Mouse (Mus musculus) cerebellum, adult 11 months (tissue): ENCODE data around the gene 6330403K07Rik.

Experiments
- DNase-seq: peaks from one replicate; pipeline ENCODE4 v3.0.0; 2022

The 6330403K07Rik gene

DNA sequence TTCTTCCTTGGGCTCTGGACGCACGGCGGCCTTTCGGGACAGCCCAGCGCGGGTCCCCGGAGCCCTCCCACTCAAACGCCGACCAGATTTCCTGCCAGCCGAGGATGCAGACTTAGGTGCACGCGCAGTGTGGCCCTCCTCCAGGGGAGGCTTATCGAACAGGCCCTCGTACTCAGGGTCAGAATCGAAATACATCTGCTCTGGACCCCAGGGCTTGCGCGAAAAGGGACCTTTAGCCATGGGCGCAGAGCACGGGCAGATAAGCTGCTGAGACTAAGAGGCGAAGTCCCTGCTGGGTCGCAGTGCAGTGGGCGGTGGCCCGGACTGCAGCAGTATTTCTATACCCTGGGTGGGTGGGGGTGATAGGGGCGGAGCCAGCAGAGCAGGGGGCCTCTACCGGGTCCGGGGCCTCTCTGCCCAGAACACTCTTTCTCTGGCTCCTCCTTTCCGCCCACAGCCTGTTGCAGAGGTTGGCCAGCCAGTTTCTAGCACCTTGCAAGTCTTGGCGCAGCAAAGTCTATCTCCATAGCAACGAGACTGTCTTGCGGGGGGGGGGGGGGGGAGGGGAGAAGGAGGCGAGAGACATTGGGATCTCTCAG, at the start of gene 6330403K07Rik:
6330403K07Rik (minus strand) TSS at position 351 of the 599 bp plus-strand sequence.
- DNase-seq = no peak

DNA sequence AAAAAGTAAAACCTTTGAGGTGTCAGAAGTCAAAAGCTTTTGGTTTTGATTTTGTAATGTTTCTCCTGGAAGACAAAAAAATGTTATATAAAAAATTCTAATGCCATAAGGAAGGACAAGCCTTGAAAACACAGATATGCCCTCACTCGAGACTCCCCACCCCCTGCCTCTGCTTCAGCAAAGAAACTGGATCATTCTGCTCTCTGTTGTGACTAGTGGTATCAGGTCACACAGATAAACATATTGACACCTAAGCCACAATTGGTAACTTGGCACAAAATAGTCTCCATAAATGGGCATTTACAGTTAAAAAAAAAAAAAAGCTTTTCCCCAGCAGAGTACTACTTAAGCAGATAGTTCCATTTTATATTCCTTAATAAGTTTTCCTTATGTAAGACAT, 43.0 kb upstream of the 6330403K07Rik start:
- no peak for DNase-seq

DNA sequence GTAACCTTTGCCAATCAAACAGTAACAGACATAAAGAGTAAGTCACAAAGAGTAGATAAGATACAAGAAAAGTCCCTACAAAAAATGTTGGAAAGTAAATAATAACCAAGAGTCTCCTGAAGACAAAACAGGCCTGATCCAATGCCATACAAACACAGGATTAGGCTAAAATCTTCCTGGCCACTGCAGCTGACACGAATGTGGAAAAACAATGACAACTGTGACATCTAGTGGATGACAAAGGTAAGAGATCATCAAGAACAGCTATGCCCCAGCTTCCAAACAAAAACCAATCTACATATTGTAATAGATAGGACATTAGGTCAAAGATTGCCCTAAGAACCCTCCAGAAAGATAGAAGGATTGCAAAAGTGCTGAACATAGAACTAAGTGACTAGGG, 19.2 kb upstream of the 6330403K07Rik start:
- DNase-seq = no peak

DNA sequence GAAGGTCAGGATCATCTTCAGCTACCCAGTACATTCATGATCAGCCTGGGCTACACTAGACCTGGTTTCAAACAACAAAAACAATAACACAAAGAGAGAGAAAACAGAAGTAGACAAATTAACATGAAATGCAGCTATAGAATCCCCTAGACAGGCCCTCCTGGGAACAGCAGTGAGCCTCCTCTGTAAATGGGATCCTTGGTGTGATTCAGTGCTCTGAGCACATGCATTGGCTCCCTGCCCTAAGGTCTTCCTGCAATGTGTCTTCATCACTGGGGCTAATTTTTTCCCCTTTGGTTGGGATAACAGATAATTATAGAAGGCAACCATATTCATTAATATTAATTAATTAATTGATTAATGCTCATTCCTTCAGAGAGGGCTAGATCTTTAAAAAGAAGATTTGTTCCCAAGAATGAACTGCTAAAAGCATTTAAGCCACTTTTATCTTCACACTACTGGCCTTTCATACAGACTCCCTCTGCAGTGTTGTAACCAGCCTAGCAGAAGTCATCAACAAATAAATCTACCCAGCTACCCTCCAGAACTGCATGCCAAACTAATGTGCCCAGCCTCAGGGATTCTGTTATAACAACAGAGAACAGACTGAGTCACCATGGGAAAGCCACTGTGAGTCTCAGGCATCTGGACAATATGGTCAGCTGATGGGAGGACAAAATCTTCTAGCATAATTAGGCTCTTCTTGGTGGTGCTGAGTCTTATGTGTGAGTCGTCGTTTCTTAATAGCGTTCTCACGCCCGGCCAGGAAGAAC, 6.4 kb upstream of the 6330403K07Rik start:
- no peak for DNase-seq

DNA sequence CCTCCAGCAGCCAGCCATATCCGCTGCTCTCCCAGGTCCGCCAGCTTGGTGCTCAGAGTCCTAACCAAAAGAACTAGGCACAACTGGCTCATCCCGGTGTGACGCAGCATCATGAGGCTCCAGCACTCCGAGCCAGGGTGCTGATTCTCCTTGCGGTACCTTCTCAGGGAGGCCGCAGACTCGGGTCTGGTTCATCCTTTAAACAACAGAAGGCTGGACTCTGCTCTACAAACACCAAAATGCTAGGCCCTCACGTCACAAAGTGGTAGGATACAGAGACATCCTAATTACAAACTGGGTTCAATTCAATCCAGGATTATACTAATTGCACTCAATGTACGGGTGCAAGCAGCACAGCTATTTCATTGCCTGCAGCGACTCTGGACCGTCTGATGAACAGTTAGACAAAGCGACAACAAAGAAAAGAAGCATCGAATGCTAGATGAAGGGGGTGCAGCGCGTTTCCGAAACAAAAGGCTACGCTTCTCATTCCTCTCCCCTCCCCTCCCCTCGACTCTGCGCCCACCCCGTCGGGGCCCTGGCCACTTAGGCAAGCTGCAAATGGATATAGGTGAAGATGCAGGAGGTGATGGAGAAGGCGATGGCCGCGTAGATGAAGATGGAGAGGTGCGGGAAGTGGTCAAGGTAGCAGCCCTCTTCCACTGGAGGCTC, 686 bp downstream of the 6330403K07Rik start:
- DNase-seq = no peak

DNA sequence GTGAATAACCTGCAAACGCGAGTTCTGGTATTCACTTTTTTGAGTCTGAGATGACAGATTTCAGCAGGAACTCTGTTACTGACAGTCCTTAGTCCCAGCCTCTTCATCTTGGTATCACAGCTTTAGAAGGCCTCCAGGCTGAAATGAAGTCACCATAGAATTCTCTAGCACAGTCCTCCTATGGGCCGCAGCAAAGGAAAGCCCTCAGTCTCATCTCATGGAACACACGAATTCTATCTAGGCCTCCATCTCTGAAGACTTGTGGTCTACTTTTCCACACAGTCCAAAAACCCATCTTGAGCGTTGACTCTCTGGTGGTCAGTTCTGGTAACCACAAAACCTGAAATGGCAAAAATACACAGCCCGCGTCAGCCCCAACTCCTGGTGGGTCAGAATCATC, 1.2 kb downstream of the 6330403K07Rik start:
- DNase-seq = no peak

DNA sequence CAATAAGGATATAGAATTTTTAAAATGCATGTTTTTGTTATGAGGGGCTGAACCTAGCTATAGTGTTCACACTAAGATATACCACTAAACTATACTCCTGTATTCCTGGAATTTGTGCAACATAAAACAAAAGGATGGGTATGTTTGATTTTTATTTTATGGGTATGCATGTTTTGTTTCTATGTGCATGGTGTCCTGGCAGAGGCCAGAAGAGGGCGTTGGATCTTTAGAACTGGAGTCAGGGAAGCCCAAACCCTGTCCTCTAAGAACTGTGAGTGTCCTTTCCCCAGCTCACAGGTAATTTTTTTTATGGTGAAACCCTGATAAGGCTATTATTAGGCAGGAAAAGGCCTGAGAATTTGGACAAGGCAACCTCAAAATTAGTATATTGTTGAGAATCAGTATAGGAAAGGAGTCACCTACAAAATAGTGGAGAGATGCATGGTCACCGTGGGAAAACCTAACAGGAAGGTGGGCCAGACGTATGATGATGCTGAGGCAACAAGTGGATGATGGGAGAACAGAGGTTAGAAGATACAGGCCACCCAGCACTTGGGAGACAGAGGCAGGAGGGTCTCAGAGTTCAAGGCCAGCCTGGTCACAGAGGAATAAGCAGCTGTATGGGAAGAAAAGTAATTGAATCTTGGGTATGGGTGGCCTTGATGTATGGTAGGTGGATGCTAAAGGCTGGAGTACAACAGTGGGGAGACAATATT, 3.8 kb downstream of the 6330403K07Rik start:
- DNase-seq = no peak

DNA sequence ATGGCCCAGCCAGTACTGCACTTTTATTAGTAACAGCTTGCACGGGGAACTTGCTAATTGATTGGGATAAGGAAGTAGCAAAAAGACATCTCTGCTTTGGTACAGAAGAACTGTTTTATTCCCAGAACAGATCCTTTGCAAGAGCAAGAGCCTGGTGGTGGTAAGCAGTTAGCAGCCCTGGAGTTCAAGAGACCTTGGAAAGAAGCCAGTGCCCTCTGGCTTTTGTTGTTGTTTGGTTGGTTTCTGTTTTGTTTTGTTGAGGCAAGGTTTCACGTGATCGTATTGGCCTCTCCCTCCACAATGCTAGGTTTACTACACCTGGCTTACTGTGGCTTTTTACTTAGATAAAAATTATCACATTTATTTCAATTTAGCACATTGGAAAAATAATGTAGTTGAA, 5.0 kb downstream of the 6330403K07Rik start:
- no peak for DNase-seq

DNA sequence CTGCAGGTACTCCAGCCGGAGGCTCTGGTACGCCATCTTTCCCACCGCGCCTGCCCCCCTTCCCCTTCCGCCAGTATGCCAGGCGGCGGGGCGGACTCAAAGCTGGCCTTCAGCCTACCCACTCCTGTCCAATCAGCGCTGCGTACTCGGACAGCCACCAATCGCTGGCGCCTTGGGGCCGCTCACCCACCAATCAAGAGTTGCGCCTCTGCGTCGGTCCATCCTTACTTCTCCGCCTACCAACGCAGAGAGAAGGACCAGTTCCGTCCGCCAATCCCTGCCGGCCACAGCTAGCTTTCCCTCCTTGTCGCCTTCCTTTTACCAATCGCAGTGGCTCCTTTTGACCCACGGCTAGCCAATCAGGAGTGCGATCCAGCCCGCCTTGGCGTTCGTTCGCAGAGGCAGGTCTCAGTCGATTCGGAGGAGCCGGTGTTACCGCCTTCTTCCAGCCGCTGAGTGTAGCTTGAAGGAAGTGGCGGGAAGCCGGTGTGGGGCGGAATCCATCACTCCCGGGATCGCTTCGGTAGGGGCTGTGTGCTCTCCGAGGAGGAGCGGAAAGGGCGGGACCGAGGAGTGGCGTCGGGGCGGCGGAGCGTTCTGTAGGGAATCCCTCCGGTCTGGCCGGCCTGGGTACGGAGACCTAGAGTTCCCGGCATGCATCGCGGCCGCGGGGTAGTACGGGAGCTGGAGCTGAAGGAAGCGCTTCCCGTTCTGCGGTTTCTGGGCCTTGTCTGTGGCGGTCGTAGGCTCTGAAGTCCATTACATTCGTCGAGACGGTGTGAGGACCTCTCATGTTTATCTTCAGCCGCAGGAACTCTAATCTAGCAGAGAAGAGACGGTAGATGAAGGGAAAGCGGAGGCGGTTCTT, 13.9 kb downstream of the 6330403K07Rik start, which contains the start of the genes Mis12 and Derl2:
Mis12 (plus strand) TSS at position 411 of the 868 bp plus-strand sequence.
Derl2 (minus strand) TSS at position 641 of the 868 bp plus-strand sequence.
- DNase-seq = peak; percentile 98

DNA sequence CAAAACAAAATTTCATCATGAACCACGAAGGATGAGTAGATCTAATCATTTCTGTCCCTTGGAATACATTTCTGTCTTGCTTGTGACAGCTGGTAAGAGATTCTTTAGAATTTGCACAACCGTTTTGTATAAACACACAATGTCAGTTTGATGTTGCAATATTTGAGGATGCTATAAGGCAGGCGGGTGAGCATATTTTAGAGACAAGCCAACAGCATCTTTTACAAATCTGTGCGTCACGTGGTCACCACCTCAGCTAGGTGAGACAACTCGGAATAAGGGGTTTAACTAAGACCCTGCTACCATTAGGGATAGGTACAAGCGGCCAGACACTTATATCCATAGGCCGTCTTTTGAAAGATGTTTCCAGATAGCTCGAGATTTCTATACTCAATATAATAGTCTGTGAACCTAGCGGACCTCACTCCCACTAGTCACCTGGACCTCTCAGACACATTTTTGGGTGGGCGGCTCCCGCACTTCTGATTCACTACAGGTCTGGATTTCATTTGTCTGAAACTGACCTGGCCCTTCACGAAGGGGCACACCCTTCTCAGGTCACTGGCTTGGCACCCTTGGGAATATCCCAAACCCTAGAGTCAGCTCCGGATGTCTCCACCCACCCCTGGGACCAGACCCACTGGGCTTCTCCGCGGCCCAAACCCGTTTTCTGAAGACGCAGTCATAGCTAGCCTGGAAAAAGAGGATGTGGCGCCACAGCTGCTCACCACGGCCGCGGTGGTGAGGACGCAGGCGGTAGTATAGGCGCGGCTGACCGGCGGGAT, 14.7 kb downstream of the 6330403K07Rik start:
- no peak for DNase-seq

DNA sequence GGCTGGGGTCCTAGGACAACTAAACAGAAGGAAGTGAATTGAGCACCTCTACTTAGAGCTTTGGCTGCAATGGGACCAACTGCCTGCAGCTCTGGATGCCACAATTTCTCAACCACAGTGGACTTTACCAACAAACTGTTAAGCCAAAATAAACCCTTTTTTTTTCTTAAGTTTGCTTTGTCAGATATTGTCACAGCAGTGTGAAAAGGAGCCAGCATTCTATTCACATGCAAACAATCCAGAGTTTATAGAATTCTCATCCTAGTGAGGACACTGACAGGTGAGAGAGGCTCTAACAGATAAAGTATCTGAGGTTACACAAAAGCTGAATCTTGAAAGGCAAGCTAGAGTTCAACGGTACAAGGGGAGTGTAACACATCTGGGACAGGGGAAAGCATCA, 16.3 kb downstream of the 6330403K07Rik start:
- no peak for DNase-seq

DNA sequence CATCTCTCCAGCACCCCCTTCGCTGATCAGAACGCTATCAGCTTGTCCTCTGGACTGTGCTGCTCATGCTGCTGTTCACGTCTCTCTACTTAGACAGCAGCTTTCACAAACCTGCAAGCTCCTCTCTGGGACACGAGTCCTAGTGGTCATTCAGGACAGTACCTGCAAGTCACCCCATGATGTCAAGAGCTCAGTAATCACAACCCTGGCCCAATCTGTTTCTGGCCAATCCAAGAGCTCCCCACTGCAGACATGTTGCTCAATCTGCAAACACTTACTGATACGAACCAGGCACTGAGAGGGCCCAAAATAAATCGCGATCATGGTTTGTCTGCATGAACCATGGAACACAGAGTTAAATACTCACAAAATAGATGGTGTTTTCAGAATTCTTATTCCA, 20.6 kb downstream of the 6330403K07Rik start:
- no peak for DNase-seq

DNA sequence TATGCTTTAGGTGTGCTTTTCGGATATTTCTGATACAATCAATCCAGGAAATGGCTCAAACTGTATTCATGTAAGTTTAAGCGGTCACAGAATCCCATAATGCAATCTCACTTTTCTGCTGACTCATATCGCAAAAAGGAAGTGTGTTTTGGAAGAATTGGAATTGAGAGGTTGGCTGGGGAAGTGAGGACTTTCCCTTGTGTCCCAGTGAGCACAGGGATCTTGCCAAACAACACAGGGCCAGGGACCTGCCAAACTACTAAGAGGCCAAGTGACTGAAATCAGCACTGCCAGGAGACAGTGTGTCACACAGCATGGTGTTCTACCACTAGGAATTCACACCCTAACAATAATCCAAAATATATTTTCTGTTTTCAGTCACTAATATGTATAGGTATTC, 25.0 kb downstream of the 6330403K07Rik start:
- no peak for DNase-seq

DNA sequence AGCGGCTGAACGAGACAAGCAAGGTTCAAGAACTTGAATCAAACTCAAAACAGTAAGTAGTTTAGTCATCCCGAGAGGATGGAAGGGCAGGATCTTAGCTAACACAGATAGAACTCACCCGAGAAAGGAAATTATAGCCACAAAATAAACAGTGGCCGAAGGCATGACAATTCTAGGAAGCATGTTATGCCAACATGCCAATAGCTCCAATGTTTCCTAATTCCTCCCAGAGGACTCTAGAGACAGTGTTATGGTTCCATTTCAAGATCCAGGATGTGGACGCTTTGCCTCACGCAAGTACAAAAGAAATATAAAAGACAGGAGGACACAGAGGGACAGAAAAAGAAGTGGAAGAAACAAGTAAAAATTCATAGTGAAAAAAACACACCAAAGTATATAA, 25.5 kb downstream of the 6330403K07Rik start:
- DNase-seq = no peak

DNA sequence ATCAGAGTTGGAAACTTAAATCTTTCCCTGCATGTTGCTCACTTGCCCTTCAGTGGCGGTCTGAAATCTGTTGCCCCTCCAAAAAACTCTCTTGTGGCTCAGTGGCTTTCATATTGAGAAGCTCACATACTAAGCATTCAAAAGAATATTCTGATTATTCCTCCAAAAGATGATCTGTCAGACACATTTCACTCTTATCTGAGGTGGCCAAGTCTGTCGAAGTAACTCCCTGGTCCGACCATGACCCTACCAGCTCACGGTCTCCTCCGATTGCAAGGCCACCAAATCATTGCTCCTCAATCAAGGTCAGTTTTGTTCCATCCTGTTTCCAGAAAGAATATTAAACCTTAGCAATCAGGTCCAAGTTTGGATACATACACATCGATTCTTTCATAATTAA, 26.3 kb downstream of the 6330403K07Rik start:
- no peak for DNase-seq

DNA sequence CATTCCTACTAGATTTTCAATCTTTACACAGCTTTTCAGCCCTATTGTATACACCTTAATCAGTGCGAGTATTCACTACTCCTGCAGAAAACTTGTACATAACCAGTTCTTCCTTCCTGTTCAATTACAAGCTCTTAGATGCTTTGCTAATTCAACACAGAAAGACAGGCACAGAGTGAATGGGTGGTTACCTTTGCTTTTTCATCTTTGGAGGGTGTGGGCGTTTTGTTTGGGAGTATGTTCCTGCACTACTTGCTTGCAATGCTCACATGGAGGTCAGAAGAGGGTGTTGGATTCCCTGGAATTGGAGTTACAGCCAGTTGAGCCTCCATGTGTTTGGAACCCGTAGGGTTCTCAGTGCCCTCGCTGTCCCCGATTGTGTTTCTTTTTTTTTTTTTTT, 28.3 kb downstream of the 6330403K07Rik start:
- no peak for DNase-seq

DNA sequence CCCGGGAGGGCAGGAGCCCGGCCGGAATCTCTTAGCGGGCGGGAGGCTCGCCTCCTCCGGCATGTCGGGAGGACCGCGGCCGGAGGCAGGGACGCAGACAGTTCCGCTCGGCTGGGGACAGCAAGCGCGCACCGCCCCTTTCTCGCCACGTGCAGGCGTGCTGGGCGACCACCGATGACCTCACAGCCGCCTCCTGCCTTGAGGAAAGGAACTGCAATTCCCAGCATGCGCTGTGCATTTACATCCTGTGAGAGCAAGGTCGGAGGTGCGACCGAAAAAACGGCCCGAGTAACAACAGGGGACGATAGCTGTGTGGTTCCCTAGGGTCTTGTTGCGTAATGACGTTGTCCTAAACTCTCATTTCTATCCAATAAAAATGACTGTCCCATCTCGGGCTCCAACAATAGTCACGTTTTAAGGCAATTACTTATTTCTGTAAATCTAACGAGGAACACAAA, 29.0 kb downstream of the 6330403K07Rik start, which contains the start of gene Dhx33:
Dhx33 (minus strand) TSS at position 122 of the 458 bp plus-strand sequence.
- DNase-seq = peak; percentile 95

DNA sequence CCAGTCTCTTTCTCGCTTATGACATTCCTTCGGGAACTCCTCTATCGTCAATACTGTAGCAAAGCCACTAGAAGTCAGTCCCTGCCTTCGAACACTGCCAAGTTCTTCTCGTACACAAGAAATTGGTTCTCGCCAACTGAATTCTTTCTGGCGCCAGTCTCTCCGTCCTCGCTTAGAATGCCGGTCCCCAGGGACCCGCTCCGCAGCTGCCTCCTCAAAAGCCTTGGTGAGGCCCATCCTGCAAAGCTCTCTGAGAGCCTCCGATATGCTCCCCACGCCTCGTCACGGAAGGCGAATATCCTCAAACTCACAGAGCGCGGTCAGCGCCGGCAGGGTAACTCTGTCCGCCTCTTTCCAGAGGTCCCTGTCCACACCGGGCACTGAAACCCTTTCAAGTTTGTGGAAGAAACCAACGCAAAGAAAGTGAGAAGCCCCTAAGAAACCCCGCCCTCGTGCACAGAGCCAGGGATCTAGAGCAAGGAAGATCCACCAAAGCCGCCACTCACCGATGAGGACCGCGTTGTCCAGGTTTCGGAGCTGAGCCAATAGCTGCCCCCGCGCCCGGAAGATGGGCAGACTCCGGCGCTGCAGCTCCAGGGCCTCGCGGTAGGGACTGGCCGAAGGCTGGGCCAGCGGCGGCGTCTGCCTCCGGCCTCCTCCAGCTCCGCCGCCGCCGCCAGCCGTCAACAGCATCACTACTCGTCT, 29.6 kb downstream of the 6330403K07Rik start:
- DNase-seq = no peak

DNA sequence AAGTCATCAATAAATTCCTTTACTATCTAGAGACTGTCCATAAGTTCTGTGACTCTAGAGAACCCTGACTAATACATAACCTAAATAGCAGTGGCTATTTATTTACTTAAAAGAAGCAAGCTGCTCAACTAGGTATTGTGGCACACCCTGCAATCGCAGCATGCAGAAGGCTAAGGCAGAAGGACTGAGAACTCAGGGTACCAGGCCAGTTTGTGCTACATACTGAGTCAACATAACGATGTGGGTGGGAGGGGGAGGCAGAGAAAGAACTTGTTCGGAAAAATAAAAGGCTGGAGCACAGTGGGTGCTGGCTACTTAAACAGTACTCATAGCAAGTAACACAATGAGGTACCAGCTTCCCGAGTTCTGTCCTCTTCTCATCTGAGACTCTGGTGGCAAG, 32.1 kb downstream of the 6330403K07Rik start:
- DNase-seq = no peak

DNA sequence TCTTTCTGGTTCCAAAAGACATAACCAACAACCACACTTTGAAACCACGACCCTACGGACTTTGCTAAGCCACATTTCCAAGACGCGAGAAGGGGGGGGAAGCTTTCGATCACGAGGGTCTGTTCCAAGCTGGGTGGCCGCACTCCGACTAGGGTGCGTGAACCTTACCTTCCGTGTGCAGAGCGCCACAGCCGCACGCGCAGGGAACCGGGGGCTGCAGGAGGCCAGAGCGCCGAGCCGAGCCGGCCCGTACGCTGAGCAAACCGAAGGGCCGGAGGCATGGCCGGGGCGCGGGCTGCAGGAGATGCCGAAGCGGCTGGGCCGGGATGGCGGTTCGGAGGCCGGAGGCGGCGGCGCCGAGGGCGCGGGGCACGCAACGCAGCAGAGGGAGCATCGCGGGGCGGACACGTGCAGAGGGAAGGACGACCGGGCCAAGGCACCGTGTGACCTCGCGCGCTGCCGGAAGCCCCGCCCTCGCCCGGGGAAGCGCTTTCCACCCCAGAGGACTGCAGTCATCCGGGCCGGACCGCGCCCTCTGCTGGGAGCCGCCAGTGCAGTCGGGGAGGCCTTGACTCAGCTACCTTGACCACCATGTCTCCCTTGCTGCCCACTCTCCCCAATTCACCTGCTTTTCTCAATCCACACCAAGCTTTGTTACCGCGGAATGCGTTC, 50.6 kb downstream of the 6330403K07Rik start, which contains the start of gene C1qbp:
C1qbp (minus strand) TSS at position 470 of the 672 bp plus-strand sequence.
- peak; percentile 91 for DNase-seq
